Mouse (Mus musculus): ENCODE results near the gene Ext2.

Ext2 gene

GRCm38 (mm10) chr2:93682601-93683202 is 139.7 kb downstream of the Ext2 start:
- no peak for DNase-seq (ENCODE audit: low spot score in 2 of 2)

GRCm38 (mm10) chr2:93681321-93681720 is 141.0 kb downstream of the Ext2 start:
- DNase-seq (ENCODE audit: low spot score in 2 of 2): no peak

- no peak for DNase-seq (ENCODE audit: low spot score in 2 of 2)
Measured at GRCm38 (mm10) chr2:93677231-93677630, 145.1 kb downstream of the Ext2 start.

- DNase-seq (ENCODE audit: low spot score in 2 of 2): no peak
Measured at GRCm38 (mm10) chr2:93671573-93672184, 150.7 kb downstream of the Ext2 start.

GRCm38 (mm10) chr2:93666146-93666858 is 156.1 kb downstream of the Ext2 start:
- no peak for DNase-seq (ENCODE audit: low spot score in 2 of 2)

GRCm38 (mm10) chr2:93665472-93665871 is 156.9 kb downstream of the Ext2 start:
- no peak for DNase-seq (ENCODE audit: low spot score in 2 of 2)

- DNase-seq (ENCODE audit: low spot score in 2 of 2): no peak
Measured at GRCm38 (mm10) chr2:93662240-93662865, 160.0 kb downstream of the Ext2 start.

- DNase-seq (ENCODE audit: low spot score in 2 of 2): no peak
Measured at GRCm38 (mm10) chr2:93661096-93661495, 161.3 kb downstream of the Ext2 start.

GRCm38 (mm10) chr2:93659705-93660308 is 162.6 kb downstream of the Ext2 start:
- DNase-seq (ENCODE audit: low spot score in 2 of 2): no peak

GRCm38 (mm10) chr2:93659004-93659403 is 163.4 kb downstream of the Ext2 start:
- peak in 1 of 2 experiments; percentile 27 for DNase-seq (ENCODE audit: low spot score in 2 of 2)

- DNase-seq (ENCODE audit: low spot score in 2 of 2): no peak
Measured at GRCm38 (mm10) chr2:93654336-93655055, 167.9 kb downstream of the Ext2 start.

GRCm38 (mm10) chr2:93649243-93649870 is 173.0 kb downstream of the Ext2 start:
- no peak for DNase-seq (ENCODE audit: low spot score in 2 of 2)

GRCm38 (mm10) chr2:93647924-93648575 is 174.3 kb downstream of the Ext2 start:
- DNase-seq (ENCODE audit: low spot score in 2 of 2): no peak

GRCm38 (mm10) chr2:93647051-93647923 is 175.1 kb downstream of the Ext2 start:
- DNase-seq (ENCODE audit: low spot score in 2 of 2): no peak

GRCm38 (mm10) chr2:93645626-93646320 is 176.6 kb downstream of the Ext2 start:
- no peak for DNase-seq (ENCODE audit: low spot score in 2 of 2)

- no peak for DNase-seq (ENCODE audit: low spot score in 2 of 2)
Measured at GRCm38 (mm10) chr2:93645197-93645596, 177.2 kb downstream of the Ext2 start.

GRCm38 (mm10) chr2:93644731-93645130 is 177.6 kb downstream of the Ext2 start:
- DNase-seq (ENCODE audit: low spot score in 2 of 2): no peak

GRCm38 (mm10) chr2:93644234-93644633 is 178.1 kb downstream of the Ext2 start:
- DNase-seq (ENCODE audit: low spot score in 2 of 2): no peak

- DNase-seq (ENCODE audit: low spot score in 2 of 2): no peak
Measured at GRCm38 (mm10) chr2:93643403-93643780, 179.0 kb downstream of the Ext2 start.

All from thymus, postnatal 10 days (tissue).